Mouse (Mus musculus): Measurements from ENCODE around the gene 9330161L09Rik. TPM values are rescaled to one million over a fixed set of nuclear protein-coding genes. Genes with fewer than 3 reads are reported as not detected.
"Not testable (repeated sequence)": the region's sequence is repeated elsewhere in the genome, so short reads cannot be mapped to it uniquely, and the experiment has no call there.

Gene 9330161L09Rik
- 1 to 10 TPM; 3.0 to 3.9 TPM for total RNA-seq (2021)
- long read RNA-seq, experiment 1: 0 reads
- long read RNA-seq, experiment 2: 0 reads

DNA sequence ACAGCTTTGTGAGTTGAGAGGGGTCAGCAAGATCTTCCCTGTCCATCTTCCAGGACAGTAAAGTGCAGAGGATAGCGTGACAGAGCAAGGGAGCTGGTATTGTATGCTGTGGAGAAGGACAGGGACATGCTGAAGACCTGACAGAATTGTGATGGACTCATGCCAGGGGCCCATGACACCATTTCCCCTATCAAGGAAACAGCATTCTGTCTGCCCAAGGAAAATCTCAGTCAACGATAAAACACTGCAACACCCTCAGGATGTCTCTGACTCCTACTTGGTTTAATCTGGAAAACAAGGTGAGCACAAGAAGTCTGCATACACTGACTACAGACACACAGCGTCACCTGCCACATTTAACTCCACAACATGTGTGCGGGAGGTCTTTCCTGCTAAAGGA lies at the start of gene 9330161L09Rik:
Gene 9330161L09Rik, minus strand, starts transcription at position 101 of the 400 bp plus-strand sequence.
- no peak for DNase-seq (ENCODE audit: low spot score in 2 of 2)

GRCm38 (mm10) chr12:103457140-103457539 lies 49.5 kb upstream of the 9330161L09Rik start, which contains the start of gene Ifi27l2b:
Gene Ifi27l2b (minus strand): TSS chr12:103457223.
- no peak for DNase-seq (ENCODE audit: low spot score in 2 of 2)

DNA sequence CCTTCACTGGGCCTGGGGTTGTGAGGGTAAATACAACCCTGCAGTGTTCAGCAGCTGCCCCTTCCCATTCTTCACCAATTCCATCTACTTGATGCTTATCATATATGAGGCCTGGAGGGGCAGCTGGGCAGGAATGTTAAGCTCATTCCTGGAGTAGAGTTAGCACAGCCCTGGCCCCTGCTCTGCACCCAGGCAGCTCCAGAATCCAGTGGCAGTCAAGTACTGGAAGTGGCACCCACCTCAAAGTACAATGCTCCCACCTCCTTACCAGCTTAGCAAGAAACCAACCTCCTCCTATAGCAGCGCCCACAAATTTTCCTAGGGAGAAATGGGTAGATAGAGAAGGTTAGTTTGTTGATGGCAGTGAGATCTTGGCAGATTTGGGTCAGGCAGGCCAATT lies 49.1 kb upstream of the 9330161L09Rik start:
- not testable (repeated sequence) for DNase-seq (ENCODE audit: low spot score in 2 of 2)

GRCm38 (mm10) chr12:103453361-103453760 lies 45.7 kb upstream of the 9330161L09Rik start:
- no peak for DNase-seq (ENCODE audit: low spot score in 2 of 2)

- no peak for DNase-seq (ENCODE audit: low spot score in 2 of 2)
Measured at GRCm38 (mm10) chr12:103445060-103445459, 37.4 kb upstream of the 9330161L09Rik start.

DNA sequence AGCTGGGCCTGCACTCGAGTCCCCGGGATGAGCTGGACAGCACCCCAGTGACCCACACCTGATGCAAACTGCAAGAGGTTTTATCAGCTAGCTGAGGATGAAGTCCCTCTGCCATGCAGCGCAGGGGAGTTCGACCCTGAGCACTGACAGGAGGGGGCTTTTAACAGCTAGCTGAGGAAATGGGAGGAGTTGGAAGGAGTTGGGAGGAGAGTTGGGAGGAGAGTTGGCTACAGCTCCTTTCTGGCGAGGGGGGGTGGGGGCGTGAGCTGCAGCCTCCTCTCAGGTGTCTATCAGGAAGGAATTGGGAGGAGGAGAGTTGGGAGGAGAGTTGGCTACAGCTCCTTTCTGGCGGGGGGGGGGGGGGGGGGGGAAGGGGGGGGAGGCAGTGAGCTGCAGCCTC lies 36.6 kb upstream of the 9330161L09Rik start:
- not testable (repeated sequence) for DNase-seq (ENCODE audit: low spot score in 2 of 2)

DNA sequence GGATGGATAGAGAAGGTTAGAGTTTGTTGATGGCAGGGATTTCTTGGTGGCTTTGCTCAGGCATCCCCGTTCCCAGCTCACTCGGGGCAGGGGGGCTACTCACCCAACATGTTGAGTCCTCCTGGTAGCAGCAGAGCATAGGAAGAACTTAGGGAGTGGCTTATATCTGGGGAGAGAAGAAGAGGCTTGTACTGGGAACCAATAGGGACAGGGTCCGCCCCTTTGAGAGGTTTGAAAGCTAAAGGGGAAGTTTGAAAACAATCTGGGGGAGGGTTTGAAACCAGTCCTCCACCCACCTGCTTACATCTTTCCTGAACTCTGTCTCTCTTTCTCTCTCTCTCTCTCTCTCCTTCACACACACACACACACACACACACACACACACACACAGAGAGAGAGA lies 35.9 kb upstream of the 9330161L09Rik start, which contains the start of gene Ifi27l2a:
Gene Ifi27l2a, minus strand, starts transcription at position 157 of the 400 bp plus-strand sequence.
- no peak for DNase-seq (ENCODE audit: low spot score in 2 of 2)

DNA sequence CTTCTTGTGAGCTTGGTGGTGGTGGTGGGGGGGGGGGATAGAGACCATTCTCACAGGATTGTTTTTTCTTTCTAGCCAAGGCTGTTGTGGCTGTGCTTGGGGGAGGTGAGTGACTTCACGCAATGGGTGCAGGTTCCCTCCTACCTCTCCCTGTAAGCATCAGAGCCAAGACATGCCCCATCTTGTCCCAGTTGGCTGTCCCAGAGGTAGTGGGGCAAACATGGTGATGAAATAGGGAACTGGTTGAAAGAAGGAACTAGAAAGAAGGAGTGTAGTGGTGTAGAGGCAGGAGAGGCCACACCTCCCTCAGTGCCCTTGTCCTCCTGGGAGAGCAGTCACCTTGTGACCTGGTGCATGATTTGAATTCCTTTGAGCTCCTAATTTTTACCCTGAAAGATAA lies 30.0 kb upstream of the 9330161L09Rik start:
- no peak for DNase-seq (ENCODE audit: low spot score in 2 of 2)

- no peak for DNase-seq (ENCODE audit: low spot score in 2 of 2)
Measured at GRCm38 (mm10) chr12:103434861-103435260, 27.2 kb upstream of the 9330161L09Rik start.

- peak; percentile 53 to 57 for DNase-seq (ENCODE audit: low spot score in 2 of 2)
Measured at GRCm38 (mm10) chr12:103433986-103434731, 26.5 kb upstream of the 9330161L09Rik start, which contains the start of gene Ifi27. Gene Ifi27 (plus strand): TSS chr12:103434211.

DNA sequence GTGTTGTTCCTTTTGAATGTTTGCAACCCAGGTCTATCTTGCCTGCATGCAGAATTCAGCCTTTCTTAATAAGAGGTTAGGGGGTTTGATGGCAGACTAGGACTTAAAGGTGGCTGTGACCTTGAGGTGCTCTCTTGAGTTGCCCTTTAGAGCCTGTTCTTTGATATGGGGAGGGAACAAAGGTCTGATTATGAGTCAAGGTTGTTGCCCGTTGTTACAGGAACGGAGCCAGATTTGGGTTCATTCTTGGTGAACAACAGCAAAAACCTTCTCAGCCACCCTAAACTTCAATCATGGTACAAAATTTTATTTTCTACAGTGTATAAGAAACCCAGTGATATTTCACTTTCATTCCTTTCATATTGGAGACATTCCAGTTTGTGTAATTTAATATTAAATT lies 25.8 kb upstream of the 9330161L09Rik start:
- DNase-seq (ENCODE audit: low spot score in 2 of 2): no peak

GRCm38 (mm10) chr12:103426710-103427109 lies 19.1 kb upstream of the 9330161L09Rik start:
- DNase-seq (ENCODE audit: low spot score in 2 of 2): no peak

GRCm38 (mm10) chr12:103425729-103426470 lies 18.3 kb upstream of the 9330161L09Rik start, which contains the start of gene Ddx24:
Gene Ddx24 (minus strand): TSS chr12:103425830.
- peak; percentile 94 to 99 for DNase-seq (ENCODE audit: low spot score in 2 of 2)

DNA sequence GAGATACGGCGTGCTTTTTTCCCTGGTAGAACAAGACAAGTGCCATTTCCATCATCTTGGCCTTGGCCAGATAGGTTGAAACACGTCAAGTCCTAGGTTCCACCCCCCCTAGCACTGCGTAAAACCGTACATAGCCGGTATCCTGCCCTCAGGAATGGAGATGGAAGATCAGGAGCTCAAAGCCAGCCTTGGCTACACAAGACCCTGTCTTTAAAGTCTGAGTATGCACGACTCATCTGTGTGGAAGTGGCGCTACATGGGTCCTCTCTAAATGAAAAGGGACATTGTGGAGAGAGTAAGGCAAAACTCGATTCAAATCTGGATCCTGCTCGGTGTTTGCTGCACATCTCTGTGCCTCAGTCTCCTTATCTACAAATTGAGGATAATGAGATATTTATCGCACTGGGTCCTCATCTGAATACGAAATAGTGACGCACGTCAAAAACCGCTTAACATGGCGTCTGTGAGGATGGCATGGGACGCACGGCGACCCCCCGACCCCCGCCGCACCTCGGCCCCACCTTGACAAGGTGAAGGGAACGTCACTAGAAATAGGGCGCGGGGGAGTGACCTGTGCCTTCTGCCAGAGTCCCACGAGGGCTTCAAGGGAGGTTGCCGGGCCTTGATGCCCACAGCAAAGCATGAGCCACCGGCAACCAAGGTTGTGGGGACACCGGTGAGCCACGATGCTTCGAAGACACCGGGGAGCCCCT lies 17.6 kb upstream of the 9330161L09Rik start:
- DNase-seq (ENCODE audit: low spot score in 2 of 2): peak in 1 of 2 experiments; percentile 23

GRCm38 (mm10) chr12:103408144-103408543 lies 524 bp upstream of the 9330161L09Rik start:
- DNase-seq (ENCODE audit: low spot score in 2 of 2): peak; percentile 66 to 78

- no peak for DNase-seq (ENCODE audit: low spot score in 2 of 2)
Measured at GRCm38 (mm10) chr12:103404131-103404530, 3.5 kb downstream of the 9330161L09Rik start.

DNA sequence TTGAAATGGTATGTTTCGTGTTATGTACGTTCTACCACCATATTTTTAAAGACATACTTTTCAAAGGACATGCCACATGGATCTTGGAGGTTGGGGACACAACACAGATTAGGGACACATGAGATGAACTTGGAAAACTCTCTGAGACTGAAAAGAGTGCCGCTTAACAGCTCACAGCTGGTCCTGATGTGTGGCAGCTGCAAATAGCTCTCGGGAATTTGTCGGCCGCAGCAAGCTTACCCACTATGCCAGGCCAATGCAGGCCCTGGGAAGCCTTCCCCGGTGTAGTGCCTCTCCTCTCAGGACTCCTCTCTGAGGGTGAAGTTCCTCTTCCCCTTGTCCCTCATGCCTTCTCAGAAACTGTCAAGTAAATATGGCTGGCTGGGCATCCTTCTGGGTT lies 10.9 kb downstream of the 9330161L09Rik start:
- no peak for DNase-seq (ENCODE audit: low spot score in 2 of 2)

DNA sequence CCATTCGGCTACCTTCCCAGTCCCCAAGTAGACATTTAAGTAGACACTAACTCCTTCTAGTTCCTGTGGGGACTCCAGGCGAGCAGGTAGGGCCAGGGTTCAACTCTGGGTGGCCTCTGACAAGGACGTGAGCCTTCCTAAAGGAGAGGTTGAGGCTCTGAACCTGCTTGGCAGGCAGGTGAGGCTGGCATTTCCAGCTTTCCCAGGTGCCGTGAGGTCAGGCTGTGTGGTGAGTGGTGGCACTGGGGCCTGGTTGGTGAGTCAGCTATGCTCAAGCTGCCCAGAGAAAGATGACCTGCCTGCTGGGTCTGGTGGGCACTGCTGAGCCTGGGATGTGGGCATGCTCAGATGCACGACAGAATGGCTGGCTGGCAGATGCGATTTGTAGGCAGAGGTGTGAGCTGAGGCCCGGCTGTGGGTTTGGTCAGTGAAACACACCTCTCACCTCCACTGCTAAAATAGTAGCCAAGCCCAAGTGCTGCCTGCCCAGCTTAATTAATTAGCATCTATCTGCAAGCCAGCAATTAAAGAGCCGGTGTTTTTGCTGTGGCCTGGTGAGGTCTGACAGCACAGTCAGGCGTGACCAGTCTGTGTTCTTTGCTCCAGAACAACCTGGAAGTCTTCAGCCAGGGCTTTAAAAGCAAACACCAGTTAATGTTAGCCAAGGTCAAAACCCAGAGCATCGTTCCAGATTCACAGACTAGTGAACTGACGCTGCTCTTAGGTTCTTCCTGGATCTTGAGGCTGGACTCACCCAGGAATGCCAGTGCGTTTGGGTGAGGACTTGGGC lies 11.9 kb downstream of the 9330161L09Rik start:
- DNase-seq (ENCODE audit: low spot score in 2 of 2): no peak

GRCm38 (mm10) chr12:103393528-103393927 lies 14.1 kb downstream of the 9330161L09Rik start:
- no peak for DNase-seq (ENCODE audit: low spot score in 2 of 2)

GRCm38 (mm10) chr12:103391098-103391497 lies 16.5 kb downstream of the 9330161L09Rik start:
- DNase-seq (ENCODE audit: low spot score in 2 of 2): peak; percentile 69 to 76

Data from left cerebral cortex, adult 18-20 months (tissue).